Mouse (Mus musculus) left cerebral cortex, adult 2 months (tissue): Measurements from ENCODE around the gene Lgr4. TPM values are rescaled to one million over a fixed set of nuclear protein-coding genes. Genes with fewer than 3 reads are reported as not detected.

Experiments used
- DNase-seq, 2 experiments: peaks; one replicate each; pipeline ENCODE4 v3.0.0; 2021 to 2022; ENCODE audit warnings: low spot score in 2 of 2, mixed read lengths in 1 of 2; ENCODE audit errors: extremely low spot score in 1 of 2
- H3K27ac ChIP-seq: fragments of 200-600 bp; 2 replicates; pipeline ENCODE4 v1.8.1; 2022
- H3K4me3 ChIP-seq: fragments of 200-600 bp; 2 replicates; pipeline ENCODE4 v1.8.1; 2022
- CTCF ChIP-seq: fragments of 200-600 bp; IDR thresholded peaks from 2 replicates; pipeline ENCODE4 v1.8.1; 2022; ENCODE audit warnings: antibody characterized with exemption, mild to moderate bottlenecking, moderate library complexity
- intact Hi-C: fragments of 180-260 bp; cut with DNase I; formaldehyde crosslinking; loops from one replicate; pipeline ENCODE4 v1.15.1; 2025
- total RNA-seq, 2 experiments: library from RNA; stranded (reverse); gene quantifications; 2 replicates each; pipeline ENCODE4 v1.2.3; 2021

The Lgr4 gene
- total RNA-seq, 2 experiments from 2014 or later, result 25.1 to 25.3 TPM

GRCm38 (mm10) chr2:109989679-109990473 lies 72.4 kb downstream of the Lgr4 start:
- Histone ChIP-seq H3K27ac (no peak overlapping the region), H3K4me3 (no peak overlapping the region)
- intact Hi-C loops, result no loop called here
- DNase-seq, result no peak
- TF ChIP-seq CTCF, result no peak

GRCm38 (mm10) chr2:109991754-109992153 lies 74.3 kb downstream of the Lgr4 start:
- intact Hi-C loops, result no loop called here
- H3K4me3 ChIP-seq, result no peak overlapping the region
- H3K27ac ChIP-seq, result no peak overlapping the region
- no peak for DNase-seq
- TF ChIP-seq CTCF, result no peak

GRCm38 (mm10) chr2:109992448-109993073 lies 75.1 kb downstream of the Lgr4 start:
- intact Hi-C loops, result no loop called here
- no peak for DNase-seq
- no peak overlapping the region for H3K4me3 ChIP-seq
- TF ChIP-seq CTCF, result no peak
- no peak overlapping the region for H3K27ac ChIP-seq

GRCm38 (mm10) chr2:109993404-109993803 lies 76.0 kb downstream of the Lgr4 start:
- no peak overlapping the region for H3K27ac ChIP-seq
- no peak overlapping the region for H3K4me3 ChIP-seq
- no peak for DNase-seq
- TF ChIP-seq CTCF, result no peak
- intact Hi-C loops, result no loop called here

- intact Hi-C loops, result no loop called here
- DNase-seq, result no peak
- no peak for TF ChIP-seq CTCF
- H3K4me3 ChIP-seq, result no peak overlapping the region
- no peak overlapping the region for H3K27ac ChIP-seq
Observed at GRCm38 (mm10) chr2:109995061-109995460, 77.6 kb downstream of the Lgr4 start.

GRCm38 (mm10) chr2:109996411-109996810 lies 79.0 kb downstream of the Lgr4 start:
- H3K27ac ChIP-seq, result no peak overlapping the region
- intact Hi-C loops, result no loop called here
- no peak for DNase-seq

GRCm38 (mm10) chr2:110004668-110005067 lies 87.2 kb downstream of the Lgr4 start:
- intact Hi-C loops, result no loop called here

More at GRCm38 (mm10) chr2:109996411-109996810, 79.0 kb downstream of the Lgr4 start:
- no peak for TF ChIP-seq CTCF
- no peak overlapping the region for H3K4me3 ChIP-seq

GRCm38 (mm10) chr2:110005164-110005563 lies 87.7 kb downstream of the Lgr4 start:
- no peak overlapping the region for H3K4me3 ChIP-seq
- DNase-seq, result no peak
- intact Hi-C loops, result no loop called here
- no peak for TF ChIP-seq CTCF
- no peak overlapping the region for H3K27ac ChIP-seq

More at GRCm38 (mm10) chr2:110004668-110005067, 87.2 kb downstream of the Lgr4 start:
- no peak overlapping the region for H3K27ac ChIP-seq
- no peak overlapping the region for H3K4me3 ChIP-seq
- no peak for TF ChIP-seq CTCF
- DNase-seq, result no peak

GRCm38 (mm10) chr2:110005596-110006239 lies 88.3 kb downstream of the Lgr4 start:
- intact Hi-C loops, result no loop called here
- TF ChIP-seq CTCF, result no peak
- Histone ChIP-seq H3K4me3 (no peak overlapping the region), H3K27ac (no peak overlapping the region)
- no peak for DNase-seq

- TF ChIP-seq CTCF, result no peak
- intact Hi-C loops, result no loop called here
- Histone ChIP-seq H3K27ac (no peak overlapping the region), H3K4me3 (no peak overlapping the region)
- DNase-seq, result no peak
Observed at GRCm38 (mm10) chr2:110007423-110008267, 90.2 kb downstream of the Lgr4 start.

GRCm38 (mm10) chr2:110009449-110009848 lies 92.0 kb downstream of the Lgr4 start:
- no peak for DNase-seq
- H3K27ac ChIP-seq, result no peak overlapping the region
- no peak overlapping the region for H3K4me3 ChIP-seq
- TF ChIP-seq CTCF, result no peak
- intact Hi-C loops, result no loop called here
